Mouse (Mus musculus) CH12.LX (cell line): ENCODE data around the gene Cdh5.

Experiments used
- CTCF ChIP-seq, 2 experiments: IDR thresholded peaks in 1 of 2; conservative IDR thresholded peaks in 1 of 2; 2 replicates each; pipeline ENCODE4 v1.5.1; 2011 to 2012; ENCODE audit warnings: low read depth in 2 of 2, low read length in 2 of 2, improper control_type of control experiment in 1 of 2, inconsistent platforms in 1 of 2, mild to moderate bottlenecking in 1 of 2, moderate library complexity in 1 of 2
- EP300 ChIP-seq: IDR thresholded peaks from 2 replicates; pipeline ENCODE4 v1.6.1; 2011; ENCODE audit warnings: low read length, improper control_type of control experiment
- MAX ChIP-seq: IDR thresholded peaks from 2 replicates; pipeline ENCODE4 v1.6.1; 2011; ENCODE audit warnings: low read length, improper control_type of control experiment
- POLR2A ChIP-seq: IDR thresholded peaks from 2 replicates; pipeline ENCODE4 v1.6.1; 2011; ENCODE audit warnings: low read depth, mild to moderate bottlenecking, improper control_type of control experiment, low read length
- ZKSCAN1 ChIP-seq: IDR thresholded peaks from 2 replicates; pipeline ENCODE4 v1.6.1; 2012; ENCODE audit warnings: low read depth, inconsistent platforms, low read length, improper control_type of control experiment, borderline replicate concordance
- ZNF384 ChIP-seq: IDR thresholded peaks from 2 replicates; pipeline ENCODE4 v1.6.1; 2012; ENCODE audit warnings: low read depth, low read length, improper control_type of control experiment, inconsistent platforms

GRCm38 (mm10) chr8:104103462-104103861 lies 2.0 kb downstream of the Cdh5 start:
- TF ChIP-seq POLR2A (no peak), MAX (no peak), CTCF (conservative IDR thresholded peaks at IDR 0.05 in 1 of 2, IDR thresholded peaks at IDR 0.05 in 1 of 2; ENCODE audit: low read depth in 2 of 2, low read length in 2 of 2) (no peak), EP300 (no peak), ZNF384 (no peak), ZKSCAN1 (no peak)
